Mouse (Mus musculus) layer of hippocampus, postnatal 10 days (tissue): Measurements from ENCODE around the gene Gm8926. TPM values are rescaled to one million over a fixed set of nuclear protein-coding genes. Genes with fewer than 3 reads are reported as not detected.
"Not testable (repeated sequence)": the region's sequence is repeated elsewhere in the genome, so short reads cannot be mapped to it uniquely, and the experiment has no call there.

Experiments used
- DNase-seq, 2 experiments: peaks; one replicate each; pipeline ENCODE4 v3.0.0; 2021; ENCODE audit warnings: low spot score in 2 of 2
- long read RNA-seq: library from polyadenylated mRNA; stranded (forward); transcript quantifications from one replicate; pipeline ENCODE4 v2.0.0, GENCODE M21; 2023
- total RNA-seq, 2 experiments: library from RNA; stranded (reverse); gene quantifications; 2 replicates each; pipeline ENCODE4 v1.2.3; 2021

Gene Gm8926
- not detected for total RNA-seq
- long read RNA-seq: 0 reads

GRCm38 (mm10) chr5:11770248-11770647 is at the start of gene Gm8926:
Gene Gm8926 (plus strand): TSS chr5:11770548.
- DNase-seq: not testable (repeated sequence)

Other genes starting within 250 kb of the Gm8926 start
- not detected for gene Gm6460, start 175.6 kb upstream of the Gm8926 start, total RNA-seq
- not detected for gene Gm8922, start 88.6 kb upstream of the Gm8926 start, total RNA-seq
- not detected for gene Gm6465, start 75.0 kb downstream of the Gm8926 start, total RNA-seq
- gene 4933402N22Rik, start 147.5 kb downstream of the Gm8926 start, total RNA-seq: not detected